Mouse (Mus musculus): ENCODE results near the gene Tmed8.
A peak's percentile ranks its signal among the peaks of the same experiment; 100 is the strongest.
"Not testable (repeated sequence)": the region's sequence is repeated elsewhere in the genome, so short reads cannot be mapped to it uniquely, and the experiment has no call there.

The Tmed8 gene

GRCm38 (mm10) chr12:87160310-87160709, 39.9 kb downstream of the Tmed8 start:
- no peak for DNase-seq (ENCODE audit: extremely low spot score)

- no peak for DNase-seq (ENCODE audit: extremely low spot score)
Measured at GRCm38 (mm10) chr12:87158099-87158498, 42.2 kb downstream of the Tmed8 start.

- DNase-seq (ENCODE audit: extremely low spot score): peak; percentile 7
Measured at GRCm38 (mm10) chr12:87157361-87157760, 42.9 kb downstream of the Tmed8 start.

GRCm38 (mm10) chr12:87154448-87154847, 45.8 kb downstream of the Tmed8 start:
- not testable (repeated sequence) for DNase-seq (ENCODE audit: extremely low spot score)

GRCm38 (mm10) chr12:87149471-87149870, 50.8 kb downstream of the Tmed8 start:
- no peak for DNase-seq (ENCODE audit: extremely low spot score)

GRCm38 (mm10) chr12:87148136-87148535, 52.1 kb downstream of the Tmed8 start:
- no peak for DNase-seq (ENCODE audit: extremely low spot score)

- peak; percentile 95 for DNase-seq (ENCODE audit: extremely low spot score)
Measured at GRCm38 (mm10) chr12:87147395-87148089, 52.7 kb downstream of the Tmed8 start, which contains the start of gene Pomt2. Pomt2 (minus strand) TSS chr12:87147968.

- peak; percentile 91 for DNase-seq (ENCODE audit: extremely low spot score)
Measured at GRCm38 (mm10) chr12:87146966-87147365, 53.3 kb downstream of the Tmed8 start, which contains the start of gene Gstz1. Gstz1 (plus strand) TSS chr12:87147165.

GRCm38 (mm10) chr12:87142156-87142555, 58.1 kb downstream of the Tmed8 start:
- no peak for DNase-seq (ENCODE audit: extremely low spot score)

GRCm38 (mm10) chr12:87138768-87139167, 61.5 kb downstream of the Tmed8 start:
- no peak for DNase-seq (ENCODE audit: extremely low spot score)

- DNase-seq (ENCODE audit: extremely low spot score): no peak
Measured at GRCm38 (mm10) chr12:87138342-87138701, 61.9 kb downstream of the Tmed8 start.

GRCm38 (mm10) chr12:87137439-87138341, 62.6 kb downstream of the Tmed8 start:
- no peak for DNase-seq (ENCODE audit: extremely low spot score)

GRCm38 (mm10) chr12:87132784-87133183, 67.5 kb downstream of the Tmed8 start:
- DNase-seq (ENCODE audit: extremely low spot score): no peak

GRCm38 (mm10) chr12:87132210-87132609, 68.0 kb downstream of the Tmed8 start:
- DNase-seq (ENCODE audit: extremely low spot score): no peak

- no peak for DNase-seq (ENCODE audit: extremely low spot score)
Measured at GRCm38 (mm10) chr12:87131619-87132018, 68.6 kb downstream of the Tmed8 start.

- DNase-seq (ENCODE audit: extremely low spot score): no peak
Measured at GRCm38 (mm10) chr12:87131181-87131580, 69.1 kb downstream of the Tmed8 start.

- DNase-seq (ENCODE audit: extremely low spot score): no peak
Measured at GRCm38 (mm10) chr12:87130224-87130623, 70.0 kb downstream of the Tmed8 start.

- DNase-seq (ENCODE audit: extremely low spot score): no peak
Measured at GRCm38 (mm10) chr12:87127256-87127655, 73.0 kb downstream of the Tmed8 start.

- DNase-seq (ENCODE audit: extremely low spot score): no peak
Measured at GRCm38 (mm10) chr12:87121918-87122589, 78.2 kb downstream of the Tmed8 start.
